ENCODE assay signal across 8 mouse cellular contexts in the genomic region with DNA sequence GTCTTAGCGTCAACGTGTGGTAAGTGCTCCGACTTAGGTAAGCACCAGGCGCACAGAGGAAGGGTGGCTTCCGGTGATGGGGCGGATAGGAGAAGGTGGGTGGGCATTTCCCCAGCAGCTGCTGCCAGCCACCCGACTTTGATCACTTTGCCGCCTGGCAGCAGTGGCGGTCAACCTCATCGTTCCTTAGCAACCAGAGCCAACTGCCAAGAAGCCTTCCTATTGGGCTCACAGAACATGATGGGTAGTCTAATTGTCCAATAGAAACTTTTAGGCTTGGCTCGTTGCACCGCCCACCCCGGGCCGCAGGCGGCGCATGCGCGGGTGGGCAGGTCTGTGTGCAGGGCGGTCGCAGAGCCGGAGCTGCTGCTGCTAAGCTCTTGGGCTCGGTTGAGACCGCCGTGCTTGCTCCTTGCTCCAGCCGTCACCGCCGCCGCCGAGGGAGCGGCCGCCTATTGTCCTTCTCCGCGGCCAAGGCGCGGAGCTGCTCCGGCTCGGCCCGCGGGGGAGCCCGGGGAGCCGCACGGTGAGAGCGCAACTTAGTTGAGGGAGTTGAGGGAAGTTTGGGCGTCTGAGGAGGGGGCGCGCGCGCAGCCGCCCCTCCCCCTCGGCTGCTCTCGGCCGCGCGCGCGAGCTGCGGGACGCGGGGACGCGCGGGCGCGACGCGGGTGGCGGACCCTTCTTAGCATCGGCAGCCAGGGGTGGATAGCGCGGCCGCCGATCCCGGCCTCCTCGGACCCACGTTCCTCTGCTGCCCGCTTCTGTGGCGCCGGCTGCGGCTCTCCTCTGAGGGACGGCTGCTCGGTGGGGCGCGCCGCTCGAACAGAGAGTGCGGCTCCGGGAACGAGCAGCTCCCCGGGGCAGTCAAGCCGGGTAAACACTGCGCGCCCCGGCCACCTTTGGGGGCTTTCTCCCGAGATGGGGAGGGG. TPM values are rescaled to one million over a fixed set of nuclear protein-coding genes. Genes with fewer than 3 reads are reported as not detected.
A peak's percentile ranks its signal among the peaks of the same experiment; 100 is the strongest.
DNase-seq lines count a peak whose midpoint lies in the region; ATAC-seq and TF ChIP-seq lines count a peak whose summit lies in the region.

A gene (plus strand): TSS at position 312 of the 929 bp plus-strand sequence.

- TF ChIP-seq RAD21 in CH12.LX (IDR thresholded peaks at IDR 0.05; ENCODE audit: low read depth, low read length): no peak

- H3K4me2 ChIP-seq in CH12.LX (ENCODE audit: insufficient read depth, low read depth, poor library complexity, severe bottlenecking): peak within 1 kb of the TSS; percentile 94
- peak within 1 kb of the TSS; percentile 74 for H3K4me2 ChIP-seq in forebrain, embryonic 11.5 days (ENCODE audit: low read depth, low read length, severe bottlenecking)
- H3K4me2 ChIP-seq in heart, embryonic 16.5 days (ENCODE audit: low read depth, low read length): peak within 1 kb of the TSS; percentile 90
- H3K4me2 ChIP-seq in liver, embryonic 15.5 days: peak within 1 kb of the TSS; percentile 90
- peak within 1 kb of the TSS; percentile 74 for H3K4me2 ChIP-seq in neural tube, embryonic 12.5 days (replicated peaks)

- WGBS in forebrain, embryonic 11.5 days: under 1% methylated on average over 85 of the region's 94 CpGs
- under 1% methylated on average over 89 of the region's 94 CpGs for WGBS in heart, embryonic 16.5 days
- under 1% methylated on average over 81 of the region's 94 CpGs for WGBS in liver, embryonic 15.5 days (ENCODE audit: insufficient replicate concordance)
- WGBS in neural tube, embryonic 12.5 days: under 1% methylated on average over 74 of the region's 94 CpGs

- no peak for TF ChIP-seq EP300 in CH12.LX (IDR thresholded peaks at IDR 0.05; ENCODE audit: low read length)

- TF ChIP-seq POLR2A in CH12.LX (IDR thresholded peaks at IDR 0.05; ENCODE audit: low read depth, low read length): peak; percentile 75

- ATAC-seq in forebrain, embryonic 11.5 days (replicated peaks; ENCODE audit: low FRiP score): peak; percentile 99
- ATAC-seq in heart, embryonic 16.5 days (replicated peaks; ENCODE audit: extremely low read depth, insufficient read depth, low FRiP score): peak; percentile 99
- ATAC-seq in liver, embryonic 15.5 days (ENCODE audit: insufficient read depth): peak; percentile 97
- ATAC-seq in neural tube, embryonic 12.5 days (ENCODE audit: low FRiP score, low read depth): peak; percentile 99

- peak within 1 kb of the TSS; percentile 80 to 85 (median 83) for H3K4me3 ChIP-seq in CH12.LX (replicated peaks in 1 of 3; ENCODE audit: low read depth in 2 of 3, low read length in 2 of 3, poor library complexity in 1 of 3)
- H3K4me3 ChIP-seq in forebrain, embryonic 11.5 days (ENCODE audit: low read depth, low read length): peak within 1 kb of the TSS; percentile 85
- H3K4me3 ChIP-seq in heart, embryonic 16.5 days (ENCODE audit: low read length): peak within 1 kb of the TSS; percentile 97
- H3K4me3 ChIP-seq in liver, embryonic 15.5 days (replicated peaks): peak within 1 kb of the TSS; percentile 74
- H3K4me3 ChIP-seq in neural tube, embryonic 12.5 days: peak within 1 kb of the TSS; percentile 82

- in situ Hi-C loops in CH12.LX (cut with MboI; ENCODE audit: low pct_ligation_motif_present, low pct_unique_long_range_greater_than_20kb, low sequenced_read_pairs): no loop called here

- peaks cover 0 to 7% of the 10 kb centered on the region in 2 experiments for H3K36me3 ChIP-seq in CH12.LX (replicated peaks in 1 of 2; ENCODE audit: control insufficient read depth in 1 of 2, insufficient read depth in 1 of 2, low read length in 1 of 2)
- no peaks in the 10 kb centered on the region for H3K36me3 ChIP-seq in forebrain, embryonic 11.5 days (ENCODE audit: control insufficient read depth, insufficient read depth, low read length)
- H3K36me3 ChIP-seq in heart, embryonic 16.5 days (ENCODE audit: control insufficient read depth, insufficient read depth): no peaks in the 10 kb centered on the region
- no peaks in the 10 kb centered on the region for H3K36me3 ChIP-seq in liver, embryonic 15.5 days (replicated peaks)
- no peaks in the 10 kb centered on the region for H3K36me3 ChIP-seq in neural tube, embryonic 12.5 days

- H3K27me3 ChIP-seq in CH12.LX (replicated peaks): no peaks in the 10 kb centered on the region
- H3K27me3 ChIP-seq in forebrain, embryonic 11.5 days (ENCODE audit: control insufficient read depth, insufficient read depth, low read length): no peaks in the 10 kb centered on the region
- H3K27me3 ChIP-seq in heart, embryonic 16.5 days (ENCODE audit: control insufficient read depth, insufficient read depth, low read length): no peaks in the 10 kb centered on the region
- peaks cover 28% of the 10 kb centered on the region for H3K27me3 ChIP-seq in liver, embryonic 15.5 days
- no peaks in the 10 kb centered on the region for H3K27me3 ChIP-seq in neural tube, embryonic 12.5 days (replicated peaks)

- H3K9ac ChIP-seq in CH12.LX (ENCODE audit: insufficient read depth, low read depth): peak within 1 kb of the TSS; percentile 75
- H3K9ac ChIP-seq in forebrain, embryonic 11.5 days (ENCODE audit: low read length): peak within 1 kb of the TSS; percentile 87
- peak within 1 kb of the TSS; percentile 93 for H3K9ac ChIP-seq in heart, embryonic 16.5 days (ENCODE audit: low read length)
- H3K9ac ChIP-seq in liver, embryonic 15.5 days: peak within 1 kb of the TSS; percentile 67
- peak within 1 kb of the TSS; percentile 88 for H3K9ac ChIP-seq in neural tube, embryonic 12.5 days

- dilution Hi-C loops in CH12.LX (cut with MboI; ENCODE audit: extremely low pct_ligation_motif_present, extremely low pct_unique_long_range_greater_than_20kb, low sequenced_read_pairs): no loop called here

- H3K4me1 ChIP-seq in CH12.LX (ENCODE audit: control insufficient read depth in 1 of 2, insufficient read depth in 2 of 2): peaks cover 0 to 25% of the 10 kb centered on the region in 2 experiments; a peak in 2 of 4 replicates
- peaks cover 4% of the 10 kb centered on the region; the same call in 1 of the 2 replicates for H3K4me1 ChIP-seq in forebrain, embryonic 11.5 days (replicated peaks; ENCODE audit: control insufficient read depth, insufficient read depth, low read length)
- H3K4me1 ChIP-seq in heart, embryonic 16.5 days (ENCODE audit: control insufficient read depth, insufficient read depth, low read length): peaks cover 38% of the 10 kb centered on the region
- H3K4me1 ChIP-seq in liver, embryonic 15.5 days (replicated peaks): peaks cover 17% of the 10 kb centered on the region; the same call in 1 of the 2 replicates
- peaks cover 8% of the 10 kb centered on the region for H3K4me1 ChIP-seq in neural tube, embryonic 12.5 days

- peak; percentile 97 for DNase-seq in CH12.LX (ENCODE audit: extremely low read depth)
- DNase-seq in c-Kit-positive CD71-positive TER-119-negative erythroid progenitor cells, embryonic 14.5 days (ENCODE audit: low read depth): peak; percentile 92
- peak; percentile 98 for DNase-seq in forebrain, embryonic 11.5 days (ENCODE audit: low spot score)
- peak; percentile 98 for DNase-seq in kidney, postnatal 36 days
- peak; percentile 95 for DNase-seq in telencephalon, adult 2 months (ENCODE audit: low read depth, low spot score)

- TF ChIP-seq CTCF in CH12.LX (conservative IDR thresholded peaks at IDR 0.05 in 1 of 2, IDR thresholded peaks at IDR 0.05 in 1 of 2; ENCODE audit: low read depth in 2 of 2, low read length in 2 of 2): no peak

- H3K27ac ChIP-seq in CH12.LX (ENCODE audit: insufficient read depth, low read depth): peak within 1 kb of the TSS; percentile 68
- H3K27ac ChIP-seq in forebrain, embryonic 11.5 days (ENCODE audit: low read depth, low read length): peak within 1 kb of the TSS; percentile 97
- peak within 1 kb of the TSS; percentile 100 for H3K27ac ChIP-seq in heart, embryonic 16.5 days (ENCODE audit: low read length)
- peak within 1 kb of the TSS; percentile 82 for H3K27ac ChIP-seq in liver, embryonic 15.5 days (replicated peaks)
- H3K27ac ChIP-seq in neural tube, embryonic 12.5 days: peak within 1 kb of the TSS; percentile 89

- H3K79me2 ChIP-seq in CH12.LX (replicated peaks; ENCODE audit: control insufficient read depth, extremely low read depth, insufficient read depth, poor library complexity, severe bottlenecking): peaks cover 20% of the 10 kb centered on the region

- H3K9me3 ChIP-seq in CH12.LX (replicated peaks; ENCODE audit: low read length): peaks cover 7% of the 10 kb centered on the region
- no peaks in the 10 kb centered on the region; the same call in 1 of the 2 replicates for H3K9me3 ChIP-seq in forebrain, embryonic 11.5 days (ENCODE audit: control insufficient read depth, low read length)
- no peaks in the 10 kb centered on the region for H3K9me3 ChIP-seq in heart, embryonic 16.5 days (replicated peaks; ENCODE audit: control insufficient read depth, low read length)
- no peaks in the 10 kb centered on the region for H3K9me3 ChIP-seq in liver, embryonic 15.5 days (replicated peaks)
- no peaks in the 10 kb centered on the region for H3K9me3 ChIP-seq in neural tube, embryonic 12.5 days

TF ChIP-seq in CH12.LX, 34 proteins besides CTCF, POLR2A, EP300 and RAD21 (continues in another document):
- TF ChIP-seq ZMIZ1 (IDR thresholded peaks at IDR 0.05; ENCODE audit: low read depth, low read length) (peak; percentile 59), ELF1 (IDR thresholded peaks at IDR 0.05; ENCODE audit: low read depth, low read length) (peak; percentile 49; the same call in 1 of the 2 replicates), NELFE (IDR thresholded peaks at IDR 0.05; ENCODE audit: low read depth, low read length) (peak; percentile 90), MAX (IDR thresholded peaks at IDR 0.05; ENCODE audit: low read length) (peak; percentile 50; the same call in 1 of the 2 replicates), BHLHE40 (IDR thresholded peaks at IDR 0.05; ENCODE audit: low read depth, low read length) (peak; percentile 33; the same call in 1 of the 2 replicates), HCFC1 (IDR thresholded peaks at IDR 0.05; ENCODE audit: low read depth, low read length) (peak; percentile 33; the same call in 1 of the 2 replicates), UBTF (IDR thresholded peaks at IDR 0.05; ENCODE audit: low read depth, low read length) (peak; percentile 55; the same call in 1 of the 2 replicates), USF2 (conservative IDR thresholded peaks at IDR 0.05; ENCODE audit: low read depth, low read length) (no peak), KAT2A (IDR thresholded peaks at IDR 0.05; ENCODE audit: insufficient replicate concordance, low read length) (no peak), MEF2A (IDR thresholded peaks at IDR 0.05; ENCODE audit: borderline replicate concordance, low read depth, low read length) (peak; percentile 6; the same call in 1 of the 2 replicates)

RNA-seq across cellular contexts. Expression of the gene that starts here (rescaled TPM):
- total RNA-seq in CH12.LX (2012; rRNA removed) (27.4 and 27.7 TPM in 2 replicates), CH12.LX (2014; rRNA removed) (10.2 and 11.4 TPM in 2 replicates)
- polyA plus RNA-seq in CH12.LX (2012; ENCODE audit: insufficient read length, low read depth): 28.0 and 32.5 TPM in 2 replicates
- polyA plus RNA-seq in forebrain, embryonic 11.5 days (2014; fragmentation: Nextera tagmentation; extraction: Ambion mirVana): 27.7 and 31.0 TPM in 2 replicates
- polyA plus RNA-seq in heart, embryonic 16.5 days (2015; fragmentation: Nextera tagmentation; extraction: Ambion mirVana): 45.4 and 47.3 TPM in 2 replicates
- polyA plus RNA-seq in liver, embryonic 15.5 days (2015; fragmentation: Nextera tagmentation; extraction: Ambion mirVana): 39.6 and 41.3 TPM in 2 replicates
- polyA plus RNA-seq in neural tube, embryonic 12.5 days (2016; fragmentation: Nextera tagmentation; extraction: Ambion mirVana): 25.8 and 29.9 TPM in 2 replicates

Comparison
In these comparisons a context has a peak if more than half of its experiments do, and no peak if none do; other contexts are left out.
1. Peak in every context shown above with its lines: DNase-seq, ATAC-seq, H3K4me3 ChIP-seq and H3K27ac ChIP-seq.